Mouse (Mus musculus) liver, postnatal 0 days (tissue): Measurements from ENCODE around the gene Rac2. TPM values are rescaled to one million over a fixed set of nuclear protein-coding genes. Genes with fewer than 3 reads are reported as not detected.

Experiments used
- ATAC-seq: fragments of 200-750 bp; cut with Nextera tagmentation; 2 replicates; pipeline ENCODE4 v1.8.0; 2017; ENCODE audit warnings: mild to moderate bottlenecking, moderate library complexity
- DNase-seq: peaks from one replicate; pipeline ENCODE4 v3.0.0-alpha.2; 2016
- H3K27ac ChIP-seq: fragments of 300-500 bp; sonication (generic); 2 replicates; pipeline ENCODE4 v1.5.1; 2014; ENCODE audit warnings: antibody characterized with exemption, moderate library complexity, mild to moderate bottlenecking, low read depth
- H3K27me3 ChIP-seq: fragments of 300-500 bp; sonication (generic); 2 replicates; pipeline ENCODE4 v1.6.1; 2014; ENCODE audit warnings: low read length, control low read depth, mixed read lengths; ENCODE audit not compliant: insufficient read depth
- H3K36me3 ChIP-seq: fragments of 300-500 bp; sonication (generic); replicated peaks from 2 replicates; pipeline ENCODE4 v1.6.1; 2014; ENCODE audit warnings: mild to moderate bottlenecking, control low read depth, low read length, moderate library complexity, mixed read lengths; ENCODE audit not compliant: insufficient read depth
- H3K4me1 ChIP-seq: fragments of 300-500 bp; sonication (generic); 2 replicates; pipeline ENCODE4 v1.6.1; 2014; ENCODE audit warnings: antibody characterized with exemption, mild to moderate bottlenecking, control low read depth; ENCODE audit not compliant: insufficient read depth
- H3K4me2 ChIP-seq: fragments of 300-500 bp; sonication (generic); 2 replicates; pipeline ENCODE4 v1.6.1; 2014; ENCODE audit warnings: low read depth, mild to moderate bottlenecking, low read length, moderate library complexity, mixed read lengths
- H3K4me3 ChIP-seq: fragments of 300-500 bp; sonication (generic); 2 replicates; pipeline ENCODE4 v1.5.1; 2014; ENCODE audit warnings: low read depth, low read length
- H3K9ac ChIP-seq: fragments of 300-500 bp; sonication (generic); replicated peaks from 2 replicates; pipeline ENCODE4 v1.6.1; 2014; ENCODE audit warnings: mild to moderate bottlenecking, moderate library complexity
- H3K9me3 ChIP-seq: fragments of 300-500 bp; sonication (generic); 2 replicates; pipeline ENCODE4 v1.6.1; 2016; ENCODE audit warnings: mild to moderate bottlenecking, control low read depth, low read length, mixed read lengths
- CTCF ChIP-seq: sonication (generic); IDR thresholded peaks from 2 replicates; pipeline ENCODE4 v1.5.1; 2016; ENCODE audit warnings: antibody characterized with exemption, low read depth
- EP300 ChIP-seq: IDR thresholded peaks from 2 replicates; pipeline ENCODE4 v1.6.1; 2016; ENCODE audit warnings: antibody characterized with exemption, low read depth, mild to moderate bottlenecking
- WGBS: fragments of 180-500 bp; shearing (Covaris S2); extraction: QIAGEN DNeasy Blood & Tissue Kit; methylation state at CpG from one replicate; pipeline ENCODE4 v1.1.7; 2014; ENCODE audit not compliant: insufficient replicate concordance; 5-methylcytosine and 5-hydroxymethylcytosine counted together
- polyA plus RNA-seq: library from polyadenylated mRNA; unstranded; fragments of >200 nt; fragmentation: Nextera tagmentation; extraction: Ambion mirVana; gene quantifications from 2 replicates; pipeline ENCODE4 v1.2.1, GENCODE M21; 2015

The Rac2 gene
- polyA plus RNA-seq, 1 experiment from 2014 or later, result 127 TPM

DNA sequence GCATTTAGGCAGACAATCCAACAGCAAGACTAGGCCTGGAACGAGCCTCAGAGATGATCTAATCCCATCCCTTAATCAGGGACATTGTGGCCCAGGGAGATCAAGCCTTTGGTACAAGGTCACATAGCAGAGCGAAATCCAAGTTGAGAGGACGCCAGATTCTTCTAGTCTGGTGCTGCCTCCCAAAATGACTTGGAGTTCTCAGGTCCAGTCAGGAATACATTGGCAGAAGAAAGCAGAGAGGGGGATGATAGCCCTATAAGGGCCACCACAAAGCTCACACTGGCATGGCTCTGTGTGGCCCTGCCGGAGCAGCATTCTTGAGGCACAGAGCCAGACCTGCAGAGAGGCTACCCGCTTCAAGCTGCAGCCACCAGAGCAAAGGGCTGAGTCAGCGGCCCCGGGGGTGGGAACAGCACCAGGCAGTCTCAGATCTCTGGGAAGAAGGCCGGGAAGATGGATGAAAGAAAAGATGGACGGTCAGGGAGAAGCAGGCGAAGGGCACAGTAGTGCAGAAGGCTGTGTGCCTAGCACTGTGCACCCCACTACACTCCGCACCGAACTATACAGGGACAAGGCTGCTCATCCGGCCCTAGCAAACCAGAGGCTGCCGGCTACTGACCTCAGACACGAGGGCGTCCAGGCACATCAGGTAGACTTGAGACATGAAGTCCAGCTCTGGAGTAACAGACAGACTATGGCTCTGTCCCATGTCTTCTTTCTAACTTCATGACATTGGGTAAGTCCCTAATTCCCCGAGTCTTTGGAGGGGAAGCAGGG, 41.7 kb downstream of the Rac2 start, which contains the start of gene C1qtnf6:
Gene C1qtnf6 (minus strand): TSS at position 746 of the 780 bp plus-strand sequence.
- Histone ChIP-seq H3K9ac (peak within 1 kb of the TSS; percentile 16; the same call in 1 of the 2 replicates), H3K9me3 (no peaks in the 10 kb centered on the region), H3K4me2 (peak within 1 kb of the TSS; percentile 62), H3K4me3 (peak within 1 kb of the TSS; percentile 21; the same call in 1 of the 2 replicates), H3K27me3 (no peaks in the 10 kb centered on the region), H3K4me1 (peaks cover 25% of the 10 kb centered on the region), H3K36me3 (no peaks in the 10 kb centered on the region), H3K27ac (peak within 1 kb of the TSS; percentile 88)
- WGBS, result 69% methylated on average over 17 of the region's 17 CpGs
- DNase-seq, result no peak
- no peak for TF ChIP-seq EP300
- no peak for TF ChIP-seq CTCF
- ATAC-seq, result no peak

DNA sequence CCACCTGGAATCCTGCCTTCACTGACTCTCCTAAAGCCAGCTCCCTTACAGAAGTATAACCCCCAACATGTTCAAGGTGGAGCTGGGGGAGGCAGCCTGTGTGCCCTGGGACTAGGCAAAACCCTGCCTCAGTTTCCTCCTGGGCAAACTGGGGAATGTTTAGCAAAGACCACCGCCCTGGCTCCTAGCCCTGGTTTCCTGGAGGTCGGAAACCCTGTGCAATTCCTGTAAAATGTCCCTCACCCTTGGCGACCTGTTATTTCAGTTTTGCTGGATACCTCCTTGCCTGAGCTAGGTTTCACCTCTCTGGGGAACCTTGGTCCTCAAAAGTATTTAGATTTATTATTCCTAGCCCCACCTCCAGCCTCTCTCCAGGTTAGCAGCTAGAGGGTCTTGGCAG, 42.4 kb downstream of the Rac2 start:
- Histone ChIP-seq H3K4me3 (no peak overlapping the region), H3K36me3 (no peaks in the 10 kb centered on the region), H3K9ac (no peak overlapping the region), H3K27ac (0 out of 2 replicates have a peak overlapping the region, but pooled peaks have one; percentile 88), H3K9me3 (no peaks in the 10 kb centered on the region), H3K4me2 (peak overlapping the region; percentile 68; the same call in 1 of the 2 replicates), H3K27me3 (no peaks in the 10 kb centered on the region), H3K4me1 (peaks cover 23% of the 10 kb centered on the region)
- no peak for TF ChIP-seq EP300
- no peak for ATAC-seq
- WGBS, result 72% methylated on average over 3 of the region's 3 CpGs
- no peak for DNase-seq

DNA sequence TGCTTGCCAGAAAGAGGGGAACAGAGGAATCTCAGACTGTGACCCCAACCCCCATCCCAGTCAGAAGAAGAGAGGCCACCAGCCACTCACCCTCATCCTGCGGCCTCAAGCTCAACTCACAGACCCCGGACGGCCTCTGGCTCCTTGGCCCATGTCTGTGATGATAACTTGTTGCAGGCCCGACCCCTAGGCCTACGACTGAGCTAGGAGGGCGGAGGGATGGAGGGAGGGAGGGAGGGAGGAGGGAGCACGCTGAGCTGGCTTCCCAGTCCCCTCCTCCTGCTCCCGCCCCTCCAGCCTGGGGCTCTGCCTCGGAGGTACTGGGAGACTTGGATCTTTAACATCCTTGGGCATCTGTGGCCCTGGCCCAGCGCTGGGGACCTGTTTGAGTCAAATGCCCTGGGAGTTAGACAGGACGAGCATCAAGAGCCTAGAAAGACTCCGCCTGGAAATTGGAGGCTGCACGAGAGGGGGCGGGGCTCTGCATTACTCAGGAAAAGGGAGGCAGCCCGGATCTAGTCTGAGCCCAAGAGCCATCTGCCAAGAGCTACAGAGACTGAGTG, 43.1 kb downstream of the Rac2 start:
- Histone ChIP-seq H3K9me3 (no peaks in the 10 kb centered on the region), H3K36me3 (no peaks in the 10 kb centered on the region), H3K27me3 (no peaks in the 10 kb centered on the region), H3K4me2 (peak overlapping the region; percentile 68), H3K4me1 (peaks cover 23% of the 10 kb centered on the region), H3K4me3 (peak overlapping the region; percentile 35), H3K9ac (peak overlapping the region; percentile 51), H3K27ac (peak overlapping the region; percentile 49; the same call in 1 of the 2 replicates)
- TF ChIP-seq EP300 (no peak), CTCF (no peak)
- 21% methylated on average over 15 of the region's 15 CpGs for WGBS
- DNase-seq (peak; percentile 54), ATAC-seq (no peak)

DNA sequence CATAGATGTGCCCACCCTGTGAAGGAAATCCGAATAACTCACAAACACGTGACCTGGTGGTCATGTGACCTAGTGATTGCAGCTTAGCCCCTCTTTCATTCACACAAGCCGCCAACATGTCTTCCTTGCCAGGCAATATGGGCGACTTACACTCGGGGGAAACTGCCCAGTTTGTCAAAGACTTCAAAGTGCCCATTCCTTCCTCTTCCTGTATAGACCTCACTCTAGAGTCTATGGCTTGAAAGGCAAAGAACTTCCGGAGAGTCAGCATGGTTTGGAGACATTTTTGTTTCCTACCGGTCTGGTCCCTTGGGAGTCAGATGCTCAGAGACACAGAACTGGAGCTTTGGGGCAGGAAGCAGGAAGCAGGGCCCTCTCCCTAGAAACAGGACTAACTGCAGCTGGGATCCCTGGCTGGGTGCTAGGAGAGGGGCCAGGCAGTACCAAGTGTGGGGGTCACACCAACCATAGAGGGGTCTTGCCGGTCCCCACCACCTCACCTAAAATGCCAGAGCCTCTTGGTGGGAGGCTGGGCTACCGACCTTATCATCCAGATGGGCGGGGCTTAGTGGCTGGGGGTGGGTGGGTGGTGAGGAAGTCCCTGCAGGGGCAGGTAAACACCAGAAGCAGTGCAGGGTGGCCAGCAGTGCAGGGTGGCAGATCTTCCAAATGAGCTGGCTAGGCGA, 43.7 kb downstream of the Rac2 start:
- Histone ChIP-seq H3K9ac (peak overlapping the region; percentile 51), H3K4me3 (peak overlapping the region; percentile 35), H3K4me2 (peak overlapping the region; percentile 68), H3K36me3 (no peaks in the 10 kb centered on the region), H3K27ac (peak overlapping the region; percentile 49; the same call in 1 of the 2 replicates), H3K9me3 (no peaks in the 10 kb centered on the region), H3K27me3 (no peaks in the 10 kb centered on the region), H3K4me1 (peaks cover 23% of the 10 kb centered on the region)
- no peak for ATAC-seq
- DNase-seq, result no peak
- WGBS, result 25% methylated on average over 11 of the region's 11 CpGs
- TF ChIP-seq CTCF, result no peak
- no peak for TF ChIP-seq EP300

DNA sequence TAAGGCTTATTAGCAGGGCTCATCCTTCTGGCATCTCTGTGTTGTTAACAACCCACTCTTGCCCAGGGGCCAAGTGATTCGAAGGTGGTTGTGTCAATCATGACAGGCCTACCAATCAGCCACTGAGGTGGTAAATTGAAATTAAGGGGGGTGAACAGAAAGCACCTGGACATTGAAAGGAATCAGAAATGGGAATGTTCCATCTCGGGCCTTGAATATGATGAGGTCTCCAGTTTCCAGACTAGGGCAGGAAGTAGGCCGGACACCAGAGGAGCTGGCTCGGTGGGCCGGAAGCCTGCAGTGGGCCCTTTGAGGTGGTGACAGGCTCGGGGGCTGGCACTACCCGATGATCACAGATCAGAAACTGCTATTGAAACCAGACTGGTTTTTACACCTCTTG, 44.6 kb downstream of the Rac2 start:
- no peak overlapping the region for H3K4me3 ChIP-seq
- H3K4me1 ChIP-seq, result peaks cover 22% of the 10 kb centered on the region
- H3K9me3 ChIP-seq, result no peaks in the 10 kb centered on the region
- ATAC-seq (no peak), DNase-seq (no peak)
- 46% methylated on average over 7 of the region's 7 CpGs for WGBS
- no peak overlapping the region for H3K27ac ChIP-seq
- TF ChIP-seq CTCF (no peak), EP300 (no peak)
- H3K36me3 ChIP-seq, result no peaks in the 10 kb centered on the region
- peak overlapping the region; percentile 68; the same call in 1 of the 2 replicates for H3K4me2 ChIP-seq
- no peak overlapping the region for H3K9ac ChIP-seq
- H3K27me3 ChIP-seq, result no peaks in the 10 kb centered on the region

DNA sequence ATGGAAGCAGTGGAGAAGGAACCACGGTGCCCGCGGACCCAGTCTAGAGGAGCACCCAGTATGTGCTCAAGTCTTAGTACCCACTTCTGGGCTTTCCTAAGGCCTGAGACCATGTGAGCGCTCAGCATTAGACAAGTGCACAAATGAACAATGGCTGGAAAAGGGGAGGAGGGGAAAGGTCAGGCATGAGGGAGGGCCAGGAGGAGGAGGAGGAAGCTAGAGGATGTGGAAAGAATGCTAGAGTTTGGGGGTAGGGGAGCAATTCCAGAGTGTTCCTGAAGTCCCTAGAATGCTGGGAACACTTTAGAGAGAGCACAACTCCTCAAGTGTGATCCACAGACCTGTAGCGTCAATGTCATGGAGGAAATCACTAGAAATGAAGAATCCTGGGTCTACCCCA, 48.4 kb downstream of the Rac2 start:
- Histone ChIP-seq H3K36me3 (no peaks in the 10 kb centered on the region), H3K27me3 (no peaks in the 10 kb centered on the region), H3K4me3 (no peak overlapping the region), H3K4me1 (peaks cover 2% of the 10 kb centered on the region; the same call in 1 of the 2 replicates), H3K27ac (no peak overlapping the region), H3K9me3 (no peaks in the 10 kb centered on the region), H3K4me2 (no peak overlapping the region), H3K9ac (no peak overlapping the region)
- 88% methylated on average over 5 of the region's 5 CpGs for WGBS
- ATAC-seq (no peak), DNase-seq (no peak)
- no peak for TF ChIP-seq CTCF
- TF ChIP-seq EP300, result no peak
